Mouse (Mus musculus) left cerebral cortex, postnatal 10 days (tissue): Measurements from ENCODE around the gene B4gat1. TPM values are rescaled to one million over a fixed set of nuclear protein-coding genes. Genes with fewer than 3 reads are reported as not detected.
"Not testable (repeated sequence)": the region's sequence is repeated elsewhere in the genome, so short reads cannot be mapped to it uniquely, and the experiment has no call there.

Experiments
- DNase-seq, 2 experiments: peaks; one replicate each; pipeline ENCODE4 v3.0.0; 2021 to 2022; ENCODE audit warnings: low spot score in 2 of 2, mixed read lengths in 1 of 2; ENCODE audit errors: extremely low spot score in 1 of 2
- intact Hi-C: fragments of 180-260 bp; cut with DNase I; formaldehyde crosslinking; loops from one replicate; pipeline ENCODE4 v1.15.1; 2025
- total RNA-seq, 2 experiments: library from RNA; stranded (reverse); gene quantifications; 2 replicates each; pipeline ENCODE4 v1.2.3; 2021

B4gat1 gene
- total RNA-seq, 2 experiments from 2014 or later: 133 to 136 TPM

DNA sequence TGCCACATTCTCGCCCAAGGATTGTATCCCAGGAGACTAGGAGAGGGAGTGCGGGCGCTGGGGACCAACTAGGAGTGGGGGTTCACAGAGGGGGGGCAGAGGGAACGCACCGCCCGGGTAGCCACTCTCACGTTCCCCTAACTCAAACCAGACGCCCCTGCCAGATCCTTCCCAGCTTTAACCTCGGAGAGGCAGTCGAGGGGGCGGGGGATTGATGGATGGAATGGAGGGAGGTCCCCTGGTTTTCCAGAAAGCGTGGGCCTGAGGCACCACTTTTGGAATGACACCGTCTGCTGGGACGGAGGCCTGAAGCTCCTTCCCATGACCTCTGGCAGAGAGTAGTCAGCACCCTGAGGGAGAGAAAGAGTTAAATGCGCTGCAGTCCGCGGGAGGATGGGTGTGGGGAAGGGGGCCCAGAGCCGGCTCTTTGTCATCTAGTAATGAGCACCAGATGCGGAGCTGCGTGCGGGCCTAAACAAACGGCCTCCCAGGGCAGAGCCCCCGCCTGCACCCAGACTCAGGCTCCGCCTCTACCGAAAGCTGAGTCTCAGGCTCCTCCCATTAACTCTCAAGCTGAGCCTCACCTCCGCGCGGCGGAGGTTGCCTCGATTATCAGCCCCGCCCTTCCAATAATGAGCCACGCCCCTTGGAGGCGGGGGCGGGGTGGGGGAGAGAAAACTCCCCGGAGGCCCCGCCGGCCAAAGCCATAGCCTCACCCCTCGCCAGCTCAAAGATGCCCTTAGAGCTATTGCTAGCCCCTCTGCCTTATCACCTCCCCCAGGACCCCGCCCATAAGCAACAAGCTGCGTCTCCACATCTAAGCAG is 33.1 kb downstream of the B4gat1 start:
- peak in 1 of 2 experiments; percentile 88 for DNase-seq
- intact Hi-C loops: loop anchor here (2.0 kb wide), 1 partner anchor 15 kb away; no protein-coding TSS in a partner anchor

DNA sequence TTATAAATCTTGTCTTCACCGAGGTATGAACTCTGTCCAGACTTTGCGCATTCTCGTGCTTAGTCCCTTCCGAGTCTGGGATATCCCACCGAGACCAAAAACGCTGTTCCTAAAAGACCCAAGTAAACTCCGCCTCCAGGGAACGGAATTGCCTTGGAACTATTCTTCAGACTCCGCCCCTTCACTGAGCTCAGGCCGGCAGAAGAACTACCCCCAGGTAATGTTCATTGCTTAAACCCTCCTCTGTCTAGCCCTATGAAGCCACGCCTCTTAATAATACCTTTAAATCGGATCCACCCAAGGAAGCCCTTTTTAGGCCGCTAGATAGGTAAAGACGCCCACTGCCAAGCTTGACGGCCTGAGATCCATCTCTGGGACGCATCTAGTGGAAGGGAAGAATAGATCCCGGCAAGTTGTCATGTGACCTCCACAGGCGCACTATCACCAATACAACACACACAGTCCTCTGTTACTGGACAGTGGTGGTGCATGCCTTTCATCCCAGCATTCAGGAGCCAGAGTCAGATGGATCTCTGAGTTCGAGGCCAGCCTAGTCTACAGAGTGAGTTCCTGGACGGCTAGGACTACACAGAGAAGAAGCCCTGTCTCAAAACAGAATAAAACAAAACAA is 33.9 kb downstream of the B4gat1 start:
- intact Hi-C loops: loop anchor here (2.0 kb wide), 1 partner anchor 16 kb away; no protein-coding TSS in a partner anchor
- DNase-seq: no peak

DNA sequence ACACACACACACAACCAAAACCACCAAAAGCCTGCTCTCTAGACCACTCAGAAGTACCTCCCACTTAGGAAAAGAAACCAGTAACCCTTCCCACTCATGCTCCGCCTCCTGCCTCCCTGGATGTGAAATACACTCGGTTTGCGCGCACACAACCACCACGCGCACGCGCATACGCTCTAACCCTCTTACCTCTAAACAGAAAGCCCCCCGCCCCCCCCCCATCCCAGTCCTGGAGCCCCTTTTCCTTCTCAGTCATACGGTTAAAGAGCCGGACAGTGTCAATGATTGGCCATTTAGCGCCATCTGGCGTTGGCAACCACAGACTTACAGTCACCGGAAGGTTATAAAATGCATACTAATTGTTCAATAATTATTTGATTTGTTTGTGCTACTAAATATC is 34.4 kb downstream of the B4gat1 start:
- intact Hi-C loops: loop anchor here (2.0 kb wide), 1 partner anchor 16 kb away; no protein-coding TSS in a partner anchor
- DNase-seq: peak in 1 of 2 experiments; percentile 60

DNA sequence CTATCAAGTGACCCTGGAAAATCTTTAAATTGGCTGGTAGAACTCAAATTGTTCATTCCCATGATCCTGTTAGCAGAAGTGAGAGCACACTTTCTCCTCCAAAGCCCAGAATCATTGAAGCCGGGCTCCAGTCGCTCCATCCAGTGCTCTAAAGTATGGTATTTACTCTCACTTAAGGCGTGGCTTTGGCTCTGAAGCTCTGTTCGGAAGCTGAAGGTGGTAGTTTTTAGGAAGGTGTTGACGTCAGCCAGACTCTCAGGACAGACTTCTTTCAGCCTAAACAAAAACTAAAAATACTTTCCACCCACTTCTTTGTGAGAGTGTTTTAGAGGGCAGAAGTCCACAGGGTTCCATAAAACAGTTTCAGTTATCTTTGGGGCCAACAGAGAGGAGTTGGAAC is 34.9 kb downstream of the B4gat1 start:
- no peak for DNase-seq
- intact Hi-C loops: loop anchor here (2.0 kb wide), 1 partner anchor 17 kb away; no protein-coding TSS in a partner anchor

DNA sequence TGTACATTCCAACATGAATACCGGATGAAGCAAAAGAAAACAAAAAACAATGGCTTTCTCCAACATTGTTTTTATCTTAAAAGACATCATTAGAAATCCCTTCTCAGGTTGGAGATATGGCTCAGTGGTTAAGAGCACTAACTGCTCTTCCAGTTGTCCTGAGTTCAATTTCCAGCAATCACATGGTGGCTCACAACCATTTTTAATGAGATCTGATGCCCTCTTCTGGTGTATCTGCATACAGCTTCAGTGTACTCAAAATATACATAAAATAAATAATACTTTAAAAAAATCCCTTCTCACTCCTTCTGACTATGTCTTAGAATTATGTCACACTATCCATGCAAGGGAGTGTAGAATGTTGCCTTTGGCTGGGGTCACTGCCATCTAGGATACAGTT is 40.7 kb downstream of the B4gat1 start:
- intact Hi-C loops: no loop called here
- DNase-seq: no peak

DNA sequence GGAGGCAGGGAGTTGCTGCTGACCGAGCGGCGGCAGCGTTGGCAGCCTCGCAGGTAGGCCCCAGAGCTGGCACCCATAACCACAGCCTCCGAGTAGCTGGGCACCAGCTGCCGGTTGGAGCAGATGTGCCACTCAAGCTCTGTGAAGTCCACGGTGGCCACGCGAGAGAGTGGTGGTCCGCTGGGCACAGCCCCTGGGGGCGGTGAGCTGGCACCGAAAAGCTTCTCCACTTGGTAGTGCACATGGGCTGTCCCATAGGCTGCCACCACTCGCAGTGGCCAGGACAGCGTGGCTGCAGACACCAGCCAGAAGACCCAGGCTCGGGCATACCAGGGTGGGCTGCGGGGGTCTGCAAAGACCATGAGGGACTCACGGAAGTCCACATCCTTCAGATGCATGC is 43.4 kb downstream of the B4gat1 start:
- no peak for DNase-seq
- intact Hi-C loops: no loop called here

DNA sequence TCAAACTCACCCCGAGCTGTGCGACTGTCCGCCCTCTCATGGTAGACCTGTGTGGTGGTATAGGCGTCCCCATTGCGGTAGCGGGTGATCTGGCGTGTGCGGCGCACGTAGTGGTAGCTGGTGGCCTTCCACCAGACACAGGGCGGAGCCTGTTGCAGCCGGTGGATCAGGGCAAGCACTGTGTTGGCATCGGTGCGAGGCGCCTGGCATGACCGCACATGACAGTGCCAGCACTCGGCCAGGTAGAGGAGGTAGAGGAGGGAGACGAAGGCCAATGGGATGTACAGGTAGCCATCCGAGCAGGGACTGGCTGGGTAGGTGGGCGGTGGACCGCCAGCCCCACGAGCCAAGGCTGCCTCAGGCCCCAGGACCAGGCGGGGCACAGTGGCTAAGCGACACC is 44.0 kb downstream of the B4gat1 start:
- intact Hi-C loops: no loop called here
- peak in 1 of 2 experiments; percentile 47 for DNase-seq

DNA sequence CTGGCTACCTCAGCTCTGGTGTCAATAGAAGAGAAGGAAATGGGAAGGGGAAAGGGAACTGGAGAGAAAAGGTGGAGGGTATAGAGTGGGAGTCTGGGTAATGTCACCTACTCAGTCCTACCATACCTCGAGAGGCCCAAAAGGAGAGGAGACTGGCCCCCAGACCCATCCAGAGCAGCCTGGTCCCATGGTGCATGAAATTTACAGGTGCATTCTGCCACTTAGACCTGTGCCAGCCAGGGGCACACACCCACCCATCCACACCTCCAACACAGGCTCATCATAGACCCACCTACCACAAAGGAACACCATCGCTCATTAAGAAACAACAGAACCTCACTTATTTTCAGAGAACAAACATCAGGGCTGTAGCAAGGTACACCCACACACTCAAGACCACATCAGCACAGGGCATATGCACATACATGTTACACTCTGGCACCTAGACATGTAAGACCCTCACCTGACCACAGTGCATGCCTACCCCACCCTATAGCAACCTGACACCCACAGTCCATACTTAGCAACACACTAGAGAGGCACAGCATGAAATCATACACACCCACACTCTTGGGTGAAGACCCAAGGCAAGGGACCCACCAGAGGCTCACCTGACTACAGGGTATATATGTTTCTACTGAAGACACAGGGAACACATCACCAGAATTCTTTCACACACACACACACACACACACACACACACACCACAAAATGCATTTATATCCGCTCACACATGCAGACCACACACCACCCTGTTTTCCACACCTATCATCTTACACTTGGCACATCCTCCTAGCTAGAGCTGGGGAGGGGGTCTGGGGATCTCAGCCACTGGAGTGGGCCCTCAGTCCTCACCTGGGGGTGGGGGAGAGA is 45.6 kb downstream of the B4gat1 start:
- DNase-seq: no peak
- intact Hi-C loops: no loop called here

DNA sequence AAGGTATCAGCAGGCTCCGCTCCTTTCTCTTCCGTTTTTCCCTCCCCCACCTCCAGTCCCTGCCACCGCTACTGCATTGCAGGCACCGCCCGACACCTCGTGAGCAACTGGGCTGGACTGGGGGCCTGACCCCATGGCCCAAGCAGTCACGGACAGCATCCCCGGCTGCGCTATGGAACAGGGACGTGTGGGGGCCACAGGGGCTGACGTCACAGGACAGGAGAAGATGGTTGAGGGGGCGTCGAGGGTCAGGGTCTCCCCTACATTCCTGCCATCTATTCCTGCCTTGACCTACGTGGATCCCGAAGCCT is 46.2 kb downstream of the B4gat1 start:
- intact Hi-C loops: no loop called here
- DNase-seq: peak in 1 of 2 experiments; percentile 54

DNA sequence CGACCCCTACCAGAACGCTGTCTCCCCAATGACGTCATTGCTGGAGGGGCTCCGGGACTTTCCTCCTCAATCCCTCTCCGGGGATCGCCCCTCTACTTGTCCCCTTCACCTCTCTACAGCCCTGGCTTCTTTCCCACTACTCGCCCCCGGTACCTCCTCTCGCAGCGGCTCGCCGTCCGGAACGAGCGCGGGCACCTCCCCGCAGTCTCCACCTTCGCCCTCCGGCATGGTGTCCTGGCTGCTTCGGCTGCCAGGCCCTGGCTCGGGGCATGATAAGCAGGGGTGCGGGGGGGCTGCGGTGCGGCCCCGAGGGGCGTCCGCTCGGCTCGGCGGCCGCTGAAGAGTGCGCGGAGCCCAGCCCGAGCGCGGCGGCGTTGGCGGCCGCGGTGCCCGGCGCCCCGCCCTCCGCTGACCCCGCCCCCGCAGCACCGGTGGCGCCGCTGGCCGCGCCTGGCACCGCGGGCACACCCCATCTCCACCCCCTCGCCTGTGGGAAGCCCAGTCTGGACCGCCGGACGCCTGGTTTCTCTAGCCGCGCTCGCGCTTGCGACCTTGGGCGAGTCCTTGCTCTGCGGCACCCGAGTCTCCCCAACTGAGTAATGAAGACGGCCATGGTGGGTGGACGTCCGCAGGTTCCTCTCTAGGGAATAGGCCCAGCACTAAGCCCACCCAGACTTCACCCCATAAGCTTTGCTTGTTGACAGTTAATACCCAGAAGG is 46.7 kb downstream of the B4gat1 start, which contains the start of gene Tmem151a:
Tmem151a (minus strand) TSS at position 387 of the 719 bp plus-strand sequence.
- peak in 1 of 2 experiments; percentile 64 for DNase-seq
- intact Hi-C loops: no loop called here

DNA sequence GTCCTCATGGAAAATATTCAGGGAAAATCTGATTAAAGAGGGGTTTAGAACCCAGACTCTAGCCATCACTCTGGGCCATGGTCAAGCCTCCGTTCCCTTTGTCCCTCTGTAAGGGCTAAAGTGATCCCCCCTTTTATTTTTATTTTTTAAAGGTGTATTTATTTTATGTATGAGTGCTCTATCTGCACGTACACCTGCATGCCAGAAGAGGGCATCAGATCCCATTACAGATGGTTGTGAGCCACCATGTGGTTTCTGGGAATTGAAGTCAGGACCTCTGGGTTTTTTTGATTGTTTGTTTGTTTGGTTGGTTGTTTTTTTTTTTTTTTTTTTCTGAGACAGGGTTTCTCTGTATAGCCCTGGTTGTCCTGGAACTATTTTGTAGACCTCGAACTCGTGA is 47.9 kb downstream of the B4gat1 start:
- intact Hi-C loops, DNase-seq: not testable (repeated sequence)

DNA sequence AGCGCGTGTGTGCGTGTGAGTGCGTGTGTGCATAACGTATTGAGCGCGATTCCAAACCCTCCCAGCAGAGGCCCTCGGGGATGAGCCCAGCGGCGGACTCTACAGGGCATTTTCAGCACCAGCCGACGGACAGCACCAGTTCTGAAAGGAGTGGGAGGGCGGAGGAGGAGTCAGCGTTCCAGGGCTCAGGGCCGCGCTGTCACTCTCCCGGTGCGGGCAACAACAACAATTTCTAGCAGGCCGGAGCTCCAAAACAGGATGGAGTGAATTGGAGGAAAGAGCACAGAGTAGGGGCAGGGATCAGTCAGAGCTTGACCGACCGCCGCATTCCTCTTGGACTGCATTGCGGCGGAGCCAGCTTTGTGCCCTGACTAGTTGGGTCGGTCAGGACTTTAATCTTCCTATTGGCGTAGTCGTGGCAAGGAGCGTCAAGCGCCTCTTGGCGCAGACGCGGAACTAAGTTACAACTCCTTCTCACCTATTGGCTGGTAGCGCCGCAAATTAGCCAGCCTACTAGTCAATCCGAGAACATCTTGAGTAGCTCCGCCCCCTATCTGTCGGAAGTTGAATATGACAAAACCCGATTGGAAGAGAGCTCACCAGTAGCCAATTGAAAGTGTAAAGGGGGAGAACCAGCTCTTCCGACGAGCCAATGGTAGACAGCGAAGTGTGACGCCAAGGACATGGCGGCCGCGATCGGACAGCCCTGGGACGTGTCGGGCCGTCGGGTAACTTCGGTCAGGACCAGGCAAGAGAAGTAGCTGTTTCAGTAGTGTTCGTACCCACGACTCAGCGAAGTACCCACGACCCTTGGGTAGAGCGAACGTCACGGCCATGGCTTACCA is 49.5 kb downstream of the B4gat1 start, which contains the start of gene Yif1a:
Yif1a (plus strand) TSS at position 655 of the 845 bp plus-strand sequence.
- intact Hi-C loops: no loop called here
- DNase-seq: peak; percentile 94 to 98

DNA sequence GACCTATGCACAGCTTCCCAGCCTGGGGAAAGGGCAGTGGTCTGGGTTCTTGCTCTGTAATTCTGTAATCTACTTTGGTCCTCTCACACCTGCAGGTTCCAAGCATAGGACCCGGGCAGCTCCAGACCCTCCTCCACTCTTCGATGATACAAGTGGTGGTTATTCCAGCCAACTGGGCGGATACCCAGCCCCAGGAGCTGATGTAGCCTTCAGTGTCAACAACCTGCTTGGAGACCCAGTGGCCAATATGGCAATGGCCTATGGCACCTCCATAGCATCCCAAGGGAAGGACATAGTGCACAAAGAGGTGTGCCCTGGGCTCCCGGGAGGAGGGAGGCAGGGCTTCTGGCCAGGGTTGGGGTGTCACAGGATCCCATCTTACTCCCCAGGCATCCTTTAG is 50.7 kb downstream of the B4gat1 start:
- peak in 1 of 2 experiments; percentile 29 for DNase-seq
- intact Hi-C loops: no loop called here

Other genes starting within 250 kb of the B4gat1 start
- 10 to 100 TPM; 68.0 to 68.9 TPM for gene Rbm4, start 244.9 kb upstream of the B4gat1 start, total RNA-seq
- gene Gm21992, start 227.2 kb upstream of the B4gat1 start, total RNA-seq: 10 to 100 TPM; 16.0 to 16.2 TPM
- gene Rbm14, start 227.2 kb upstream of the B4gat1 start, total RNA-seq: 10 to 100 TPM; 52.7 to 57.0 TPM
- gene Ccs, start 199.5 kb upstream of the B4gat1 start, total RNA-seq: 10 to 100 TPM; 37.4 to 38.6 TPM
- 1 to 10 TPM; 2.4 to 2.9 TPM for gene Ccdc87, start 199.5 kb upstream of the B4gat1 start, total RNA-seq
- gene Ctsf, start 183.7 kb upstream of the B4gat1 start, total RNA-seq: 100 to 1,000 TPM in 1 of 2 experiments, 10 to 100 TPM in 1; 99.2 to 106 TPM
- 1 to 10 TPM; 3.1 to 3.9 TPM for gene Actn3, start 160.9 kb upstream of the B4gat1 start, total RNA-seq
- gene Zdhhc24, start 160.2 kb upstream of the B4gat1 start, total RNA-seq: 10 to 100 TPM; 22.7 to 27.8 TPM
- 10 to 100 TPM; 36.7 to 41.8 TPM for gene Bbs1, start 132.2 kb upstream of the B4gat1 start, total RNA-seq
- gene Dpp3, start 110.5 kb upstream of the B4gat1 start, total RNA-seq: 10 to 100 TPM; 62.2 to 67.0 TPM
- gene Peli3, start 95.7 kb upstream of the B4gat1 start, total RNA-seq: 10 to 100 TPM; 16.4 to 17.6 TPM
- gene Mrpl11, start 76.7 kb upstream of the B4gat1 start, total RNA-seq: 10 to 100 TPM; 60.8 to 61.0 TPM
- 10 to 100 TPM in 1 of 2 experiments, 1 to 10 TPM in 1; 9.1 to 10.8 TPM for gene Npas4, start 48.5 kb upstream of the B4gat1 start, total RNA-seq
- 10 to 100 TPM; 22.0 to 24.1 TPM for gene Slc29a2, start 15.0 kb upstream of the B4gat1 start, total RNA-seq
- 1 to 10 TPM; 6.3 to 7.0 TPM for gene AC124502.3, start 65 bp downstream of the B4gat1 start, total RNA-seq
- 1 to 10 TPM; 6.6 to 8.8 TPM for gene Brms1, start 2.5 kb downstream of the B4gat1 start, total RNA-seq
- 10 to 100 TPM; 16.9 to 24.1 TPM for gene Rin1, start 11.7 kb downstream of the B4gat1 start, total RNA-seq
- gene Cd248, start 29.3 kb downstream of the B4gat1 start, total RNA-seq: 10 to 100 TPM in 1 of 2 experiments, 1 to 10 TPM in 1; 9.5 to 12.2 TPM
- 100 to 1,000 TPM; 115 to 122 TPM for gene Tmem151a, start 46.7 kb downstream of the B4gat1 start, total RNA-seq
- gene Yif1a, start 49.7 kb downstream of the B4gat1 start, total RNA-seq: 10 to 100 TPM; 27.3 to 30.4 TPM
- 100 to 1,000 TPM; 379 to 384 TPM for gene Cnih2, start 59.7 kb downstream of the B4gat1 start, total RNA-seq
- 100 to 1,000 TPM; 167 to 168 TPM for gene Rab1b, start 68.2 kb downstream of the B4gat1 start, total RNA-seq
- gene Klc2, start 79.7 kb downstream of the B4gat1 start, total RNA-seq: 100 to 1,000 TPM; 186 to 195 TPM
- gene Pacs1, start 234.3 kb downstream of the B4gat1 start, total RNA-seq: 10 to 100 TPM; 77.2 to 77.9 TPM